In genomic region chr2:151876012-151876485, GRCm38 (mm10) we compare ENCODE assay signal across 7 mouse cellular contexts. TPM values are rescaled to one million over a fixed set of nuclear protein-coding genes. Genes with fewer than 3 reads are reported as not detected.
DNase-seq lines count a peak whose midpoint lies in the region; ATAC-seq and TF ChIP-seq lines count a peak whose summit lies in the region.

No protein-coding gene starts in this region.

- POLR2A ChIA-PET in Patski (lab: Charles Lee), result interaction anchor here (1.1 kb wide), 1 partner anchor 39 kb away, joined by 6 read pairs; no protein-coding TSS in a partner anchor

- 15% methylated on average over 8 of the region's 8 CpGs for WGBS in forebrain, embryonic 14.5 days
- 14% methylated on average over 8 of the region's 8 CpGs for WGBS in hindbrain, embryonic 15.5 days

- CTCF ChIA-PET in Patski (lab: Charles Lee), result interaction anchor here (1.0 to 3.8 kb wide), 10 partner anchors 11 to 117 kb away, joined by 3 to 21 read pairs (median 4); no protein-coding TSS in a partner anchor

- no peaks in the 10 kb centered on the region for H3K36me3 ChIP-seq in forebrain, embryonic 14.5 days (ENCODE audit: control insufficient read depth, insufficient read depth, low read length)
- H3K36me3 ChIP-seq in hindbrain, embryonic 15.5 days, result no peaks in the 10 kb centered on the region

- H3K9me3 ChIP-seq in forebrain, embryonic 14.5 days (replicated peaks; ENCODE audit: control insufficient read depth, low read length), result no peaks in the 10 kb centered on the region
- no peaks in the 10 kb centered on the region for H3K9me3 ChIP-seq in hindbrain, embryonic 15.5 days

- H3K4me3 ChIP-seq in forebrain, embryonic 14.5 days (ENCODE audit: low read depth, low read length), result no peak overlapping the region
- H3K4me3 ChIP-seq in hindbrain, embryonic 15.5 days, result no peak overlapping the region

- ATAC-seq in Patski, result peak; percentile 70
- peak; percentile 64 for ATAC-seq in cerebellum, adult (ENCODE audit: insufficient number of reproducible peaks, low FRiP score, low TSS enrichment)
- peak; percentile 65 for ATAC-seq in forebrain, embryonic 14.5 days
- ATAC-seq in hindbrain, embryonic 15.5 days (ENCODE audit: low FRiP score, low read depth), result peak; percentile 79
- ATAC-seq in megakaryocyte progenitor cell, adult 5-6 weeks (replicated peaks; ENCODE audit: poor library complexity), result peak; percentile 90

- no peaks in the 10 kb centered on the region for H3K4me1 ChIP-seq in forebrain, embryonic 14.5 days (ENCODE audit: control insufficient read depth, insufficient read depth, low read length)
- H3K4me1 ChIP-seq in hindbrain, embryonic 15.5 days (replicated peaks), result no peaks in the 10 kb centered on the region

- TF ChIP-seq CTCF in Patski (IDR thresholded peaks at IDR 0.05), result peak; percentile 94

- no peak overlapping the region for H3K27ac ChIP-seq in forebrain, embryonic 14.5 days (ENCODE audit: low read depth, low read length)
- no peak overlapping the region for H3K27ac ChIP-seq in hindbrain, embryonic 15.5 days (replicated peaks)

- H3K9ac ChIP-seq in forebrain, embryonic 14.5 days (ENCODE audit: low read length), result no peak overlapping the region
- H3K9ac ChIP-seq in hindbrain, embryonic 15.5 days, result no peak overlapping the region

- no peak overlapping the region for H3K4me2 ChIP-seq in forebrain, embryonic 14.5 days (ENCODE audit: low read length)
- H3K4me2 ChIP-seq in hindbrain, embryonic 15.5 days, result no peak overlapping the region

- in situ Hi-C loops in Patski (cut with MboI; ENCODE audit: low pct_unique_long_range_greater_than_20kb), result loop anchor here (5.0 to 10.0 kb wide), 4 partner anchors 46 to 319 kb away; no protein-coding TSS in a partner anchor

- peaks cover 13% of the 10 kb centered on the region for H3K27me3 ChIP-seq in Patski
- H3K27me3 ChIP-seq in forebrain, embryonic 14.5 days (replicated peaks; ENCODE audit: control insufficient read depth, insufficient read depth, low read length), result no peaks in the 10 kb centered on the region
- H3K27me3 ChIP-seq in hindbrain, embryonic 15.5 days, result 0 out of 2 replicates have a peak, but pooled peaks cover 4% of the 10 kb centered on the region

- no peak for DNase-seq in Patski (ENCODE audit: low read depth, low spot score)
- DNase-seq in forebrain, embryonic 14.5 days (ENCODE audit: low spot score), result peak; percentile 68
- peak; percentile 37 for DNase-seq in left cerebral cortex, adult 11 months (ENCODE audit: low spot score)
- DNase-seq in right cerebral cortex, postnatal 14 days, result peak; percentile 44

RNA-seq across cellular contexts. Expression of gene Rspo4, which starts 33.3 kb away (rescaled TPM):
- polyA plus RNA-seq in Patski (2021), result not detected
- polyA plus RNA-seq in forebrain, embryonic 14.5 days (2014; fragmentation: Nextera tagmentation; extraction: Ambion mirVana), result 0.17 TPM in 1 of 2 replicates, not detected in the other
- 0.28 and 0.49 TPM in 2 replicates for polyA plus RNA-seq in hindbrain, embryonic 15.5 days (2015; fragmentation: Nextera tagmentation; extraction: Ambion mirVana)
- total RNA-seq in megakaryocyte progenitor cell, adult 5-6 weeks (2015), result not detected in 2 replicates
- not detected in 2 replicates for total RNA-seq in megakaryocyte progenitor cell, adult 5-6 weeks (2017)

RNA-seq across cellular contexts. Expression of gene Angpt4, which starts 35.0 kb away (rescaled TPM):
- 44.3 TPM for polyA plus RNA-seq in Patski (2021)
- 0.21 TPM in 1 of 2 replicates, not detected in the other for polyA plus RNA-seq in forebrain, embryonic 14.5 days (2014; fragmentation: Nextera tagmentation; extraction: Ambion mirVana)
- 0.26 and 0.34 TPM in 2 replicates for polyA plus RNA-seq in hindbrain, embryonic 15.5 days (2015; fragmentation: Nextera tagmentation; extraction: Ambion mirVana)
- total RNA-seq in megakaryocyte progenitor cell, adult 5-6 weeks (2015), result not detected in 2 replicates
- not detected in 2 replicates for total RNA-seq in megakaryocyte progenitor cell, adult 5-6 weeks (2017)

Comparison
In these comparisons a context has a peak if more than half of its experiments do, and no peak if none do; other contexts are left out.
1. RNA of gene Angpt4, which starts 35.0 kb away (polyA plus RNA-seq): 44.3 TPM in Patski (single experiment); 0.26 to 0.34 TPM in hindbrain, embryonic 15.5 days and 0.21 TPM in forebrain, embryonic 14.5 days; every median in the first group is over 10 times any median in the second.
2. Peak in every context shown above with its lines, with median percentiles within 50 percentile points of each other: ATAC-seq.